Mouse (Mus musculus): ENCODE measurements around the gene Olfr211.
"Not testable (repeated sequence)": the region's sequence is repeated elsewhere in the genome, so short reads cannot be mapped to it uniquely, and the experiment has no call there.

The Olfr211 gene

GRCm38 (mm10) chr6:116488791-116489190 is at the start of gene Olfr211:
Gene Olfr211, plus strand, starts transcription at chr6:116489091.
- in situ Hi-C loops (cut with MboI, MseI): no loop called here

GRCm38 (mm10) chr6:116439531-116439930 is 49.4 kb upstream of the Olfr211 start:
- in situ Hi-C loops (cut with MboI, MseI): no loop called here

- in situ Hi-C loops (cut with MboI, MseI): no loop called here
These were observed 48.4 kb upstream of the Olfr211 start for GRCm38 (mm10) chr6:116440447-116440846.

- in situ Hi-C loops (cut with MboI, MseI): no loop called here
These were observed 48.0 kb upstream of the Olfr211 start for GRCm38 (mm10) chr6:116440849-116441248.

GRCm38 (mm10) chr6:116455781-116456180 is 33.1 kb upstream of the Olfr211 start:
- in situ Hi-C loops (cut with MboI, MseI): no loop called here

GRCm38 (mm10) chr6:116456482-116456881 is 32.4 kb upstream of the Olfr211 start:
- in situ Hi-C loops (cut with MboI, MseI): no loop called here

- in situ Hi-C loops (cut with MboI, MseI): no loop called here
These were observed 30.2 kb upstream of the Olfr211 start for GRCm38 (mm10) chr6:116458728-116459127.

- in situ Hi-C loops (cut with MboI, MseI): no loop called here
These were observed 29.7 kb upstream of the Olfr211 start for GRCm38 (mm10) chr6:116459232-116459631.

- in situ Hi-C loops (cut with MboI, MseI): no loop called here
These were observed 28.2 kb upstream of the Olfr211 start, which contains the start of gene Alox5 for GRCm38 (mm10) chr6:116460544-116461283. Gene Alox5, minus strand, starts transcription at chr6:116461178.

GRCm38 (mm10) chr6:116468081-116468480 is 20.8 kb upstream of the Olfr211 start:
- in situ Hi-C loops (cut with MboI, MseI): no loop called here

- in situ Hi-C loops (cut with MboI, MseI): no loop called here
These were observed 3.8 kb upstream of the Olfr211 start for GRCm38 (mm10) chr6:116485081-116485480.

- in situ Hi-C loops (cut with MboI, MseI): no loop called here
These were observed 2.1 kb upstream of the Olfr211 start for GRCm38 (mm10) chr6:116486833-116487232.

- in situ Hi-C loops (cut with MboI, MseI): no loop called here
These were observed 4.9 kb downstream of the Olfr211 start for GRCm38 (mm10) chr6:116493742-116494141.

- in situ Hi-C loops (cut with MboI, MseI): no loop called here
These were observed 7.1 kb downstream of the Olfr211 start for GRCm38 (mm10) chr6:116495960-116496359.

- in situ Hi-C loops (cut with MboI, MseI): not testable (repeated sequence)
These were observed 17.6 kb downstream of the Olfr211 start, which contains the start of gene Olfr212 for GRCm38 (mm10) chr6:116506302-116507003. Gene Olfr212, plus strand, starts transcription at chr6:116506516.

GRCm38 (mm10) chr6:116514832-116515231 is 25.9 kb downstream of the Olfr211 start:
- in situ Hi-C loops (cut with MboI, MseI): no loop called here

- in situ Hi-C loops (cut with MboI, MseI): no loop called here
These were observed 49.3 kb downstream of the Olfr211 start, which contains the start of gene Olfr213 for GRCm38 (mm10) chr6:116538156-116538555. Gene Olfr213, plus strand, starts transcription at chr6:116538456.

- in situ Hi-C loops (cut with MboI, MseI): no loop called here
These were observed 53.6 kb downstream of the Olfr211 start for GRCm38 (mm10) chr6:116542500-116542899.
